ENCODE assay signal across 17 mouse cellular contexts in genomic region chr10:14328846-14329245, GRCm38 (mm10).
"Had no signal": no experiment of that assay in that cellular context is flagged by ENCODE, and none has a peak within 500 bp of the region (broad histone marks: within the 10 kb centered on the region; RNA-seq: fewer than 3 reads in every experiment).

No protein-coding gene starts in this region.

- H3K36me3 ChIP-seq: liver, embryonic 13.5 days; midbrain, embryonic 12.5 days; midbrain, embryonic 15.5 days; neural tube, embryonic 13.5 days; stomach, embryonic 15.5 days had no signal

- ATAC-seq: lung, postnatal 0 days; midbrain, embryonic 15.5 days had no signal

- H3K9ac ChIP-seq: liver, embryonic 13.5 days; lung, embryonic 14.5 days; midbrain, embryonic 12.5 days; midbrain, embryonic 15.5 days; neural tube, embryonic 13.5 days; stomach, embryonic 15.5 days had no signal

- H3K27me3 ChIP-seq: liver, embryonic 13.5 days; midbrain, embryonic 12.5 days; midbrain, embryonic 15.5 days; neural tube, embryonic 13.5 days; stomach, embryonic 15.5 days had no signal

- H3K4me2 ChIP-seq: liver, embryonic 13.5 days; lung, embryonic 14.5 days; midbrain, embryonic 12.5 days; midbrain, embryonic 15.5 days; neural tube, embryonic 13.5 days; stomach, embryonic 15.5 days had no signal

- H3K27ac ChIP-seq: kidney, postnatal 0 days; left cerebral cortex, adult 2 months; liver, embryonic 13.5 days; macrophage; midbrain, embryonic 12.5 days; midbrain, embryonic 15.5 days; neural tube, embryonic 13.5 days; stomach, embryonic 15.5 days had no signal

- DNase-seq: kidney, postnatal 36 days; layer of hippocampus, postnatal 36 days; liver, embryonic 13.5 days; lung, embryonic 14.5 days; retina, postnatal 1 day; right cerebral cortex, postnatal 25 days; spleen, adult 18-20 months; thymus, postnatal 14 days; thymus, postnatal 4 days had no signal

- H3K9me3 ChIP-seq: liver, embryonic 13.5 days; midbrain, embryonic 12.5 days; midbrain, embryonic 15.5 days; neural tube, embryonic 13.5 days; stomach, embryonic 15.5 days had no signal

- H3K4me1 ChIP-seq: liver, embryonic 13.5 days; stomach, embryonic 15.5 days had no signal

- H3K4me3 ChIP-seq: left cerebral cortex, adult 2 months; liver, embryonic 13.5 days; midbrain, embryonic 12.5 days; midbrain, embryonic 15.5 days; neural tube, embryonic 13.5 days; stomach, embryonic 15.5 days had no signal
